Mouse (Mus musculus): Measurements from ENCODE around the gene Igfbp1. TPM values are rescaled to one million over a fixed set of nuclear protein-coding genes. Genes with fewer than 3 reads are reported as not detected.
"Not testable (repeated sequence)": the region's sequence is repeated elsewhere in the genome, so short reads cannot be mapped to it uniquely, and the experiment has no call there.

Igfbp1 gene
- total RNA-seq, 2 experiments from 2014 or later: 133 to 360 TPM

- DNase-seq: no peak
Observed at GRCm38 (mm10) chr11:7195312-7195685, 2.3 kb upstream of the Igfbp1 start.

GRCm38 (mm10) chr11:7198006-7198405 lies 424 bp downstream of the Igfbp1 start:
- no peak for DNase-seq

GRCm38 (mm10) chr11:7198481-7199256 lies 1.1 kb downstream of the Igfbp1 start:
- no peak for DNase-seq

- peak; percentile 72 for DNase-seq
Observed at GRCm38 (mm10) chr11:7199736-7200392, 2.3 kb downstream of the Igfbp1 start.

GRCm38 (mm10) chr11:7200393-7200783 lies 2.8 kb downstream of the Igfbp1 start:
- no peak for DNase-seq

- DNase-seq: no peak
Observed at GRCm38 (mm10) chr11:7202206-7202605, 4.6 kb downstream of the Igfbp1 start.

- DNase-seq: no peak
Observed at GRCm38 (mm10) chr11:7203846-7204245, 6.3 kb downstream of the Igfbp1 start.

- peak; percentile 90 for DNase-seq
Observed at GRCm38 (mm10) chr11:7210343-7210742, 12.8 kb downstream of the Igfbp1 start.

- DNase-seq: peak; percentile 37
Observed at GRCm38 (mm10) chr11:7211211-7211610, 13.6 kb downstream of the Igfbp1 start.

- DNase-seq: no peak
Observed at GRCm38 (mm10) chr11:7212126-7212798, 14.7 kb downstream of the Igfbp1 start.

GRCm38 (mm10) chr11:7213161-7213500 lies 15.5 kb downstream of the Igfbp1 start:
- no peak for DNase-seq

GRCm38 (mm10) chr11:7213501-7214341 lies 16.1 kb downstream of the Igfbp1 start, which contains the start of gene Igfbp3:
Gene Igfbp3, minus strand, starts transcription at chr11:7213923.
- peak; percentile 66 for DNase-seq

GRCm38 (mm10) chr11:7214342-7214660 lies 16.7 kb downstream of the Igfbp1 start:
- DNase-seq: no peak

- peak; percentile 63 for DNase-seq
Observed at GRCm38 (mm10) chr11:7214761-7215160, 17.2 kb downstream of the Igfbp1 start.

GRCm38 (mm10) chr11:7215703-7216102 lies 18.1 kb downstream of the Igfbp1 start:
- peak; percentile 85 for DNase-seq

GRCm38 (mm10) chr11:7221826-7222225 lies 24.2 kb downstream of the Igfbp1 start:
- DNase-seq: not testable (repeated sequence)

GRCm38 (mm10) chr11:7226200-7226599 lies 28.6 kb downstream of the Igfbp1 start:
- DNase-seq: no peak

GRCm38 (mm10) chr11:7226810-7227550 lies 29.4 kb downstream of the Igfbp1 start:
- no peak for DNase-seq

GRCm38 (mm10) chr11:7228107-7228506 lies 30.5 kb downstream of the Igfbp1 start:
- no peak for DNase-seq

GRCm38 (mm10) chr11:7230000-7230399 lies 32.4 kb downstream of the Igfbp1 start:
- DNase-seq: peak; percentile 41

- no peak for DNase-seq
Observed at GRCm38 (mm10) chr11:7231958-7232357, 34.4 kb downstream of the Igfbp1 start.

- no peak for DNase-seq
Observed at GRCm38 (mm10) chr11:7233333-7233732, 35.8 kb downstream of the Igfbp1 start.
